Mouse (Mus musculus) bone marrow, adult 2 months (tissue): Measurements from ENCODE around the gene Mthfd2l.

ENCODE experiments used
- CTCF ChIP-seq: fragments of 200-500 bp; IDR thresholded peaks from 2 replicates; pipeline ENCODE4 v1.5.1; 2011; ENCODE audit warnings: low read length, control low read depth; ENCODE audit not compliant: control insufficient read depth, insufficient read depth
- POLR2A ChIP-seq: fragments of 200-500 bp; IDR thresholded peaks from 2 replicates; pipeline ENCODE4 v1.6.1; 2011; ENCODE audit warnings: low read depth, mild to moderate bottlenecking, control low read depth, low read length, borderline replicate concordance; ENCODE audit not compliant: control insufficient read depth

- TF ChIP-seq CTCF: no peak
- TF ChIP-seq POLR2A: no peak
Measured at GRCm38 (mm10) chr5:90899308-90899707, 31.6 kb upstream of the Mthfd2l start.
